Mouse (Mus musculus) MN1 (cell line): ENCODE data around the gene Atp8b3.

Experiments used
- DNase-seq: peaks from one replicate; pipeline ENCODE4 v3.0.0-alpha.2; 2016; ENCODE audit warnings: low spot score

Atp8b3 gene

GRCm38 (mm10) chr10:80568876-80569275 is 30.0 kb upstream of the Atp8b3 start:
- no peak for DNase-seq

- DNase-seq = peak; percentile 84
Observed at GRCm38 (mm10) chr10:80566375-80567092, 27.6 kb upstream of the Atp8b3 start.

DNA sequence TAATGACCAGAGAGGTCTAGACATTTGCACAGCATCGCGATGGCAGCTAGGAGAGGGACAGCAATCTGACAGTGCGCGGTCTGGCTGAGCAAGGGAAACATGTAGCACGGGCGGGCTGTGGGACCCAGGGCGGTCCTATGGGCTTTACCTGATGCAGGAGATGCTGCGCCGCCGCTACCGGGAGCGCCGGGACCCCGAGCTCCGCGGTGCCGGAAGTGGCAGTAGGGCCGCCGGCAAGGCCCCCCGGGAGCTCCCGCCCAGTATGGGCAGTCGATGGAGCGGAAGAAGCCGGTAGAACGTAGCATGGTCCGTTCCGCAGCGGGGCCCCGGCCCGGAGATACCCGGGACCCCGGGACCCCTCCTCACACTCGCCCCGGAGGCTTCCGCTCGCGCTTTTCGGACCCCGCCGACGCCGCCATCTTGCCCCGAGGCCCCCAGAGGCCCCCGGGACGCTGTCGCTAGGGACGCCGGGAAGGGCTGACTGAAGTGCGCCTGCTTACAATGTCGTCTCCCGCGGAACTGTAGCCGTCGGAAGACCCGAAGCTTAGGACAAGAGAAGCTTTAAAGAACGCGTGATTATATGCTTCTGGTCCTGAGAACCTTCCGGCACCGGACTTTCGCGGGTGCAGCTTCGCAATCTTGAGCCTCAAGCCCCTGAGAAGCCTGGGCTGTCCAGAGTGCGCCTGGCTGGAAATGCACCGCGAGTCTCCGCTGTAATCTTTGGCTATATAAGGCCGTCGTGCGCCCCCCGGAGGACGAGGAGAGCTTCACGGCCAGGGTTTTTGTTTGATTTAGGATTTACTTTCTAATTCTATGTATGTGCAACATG is 22.4 kb upstream of the Atp8b3 start, which contains the start of gene Rexo1:
TSS of gene Rexo1 (minus strand) at position 445 of the 829 bp plus-strand sequence.
- peak; percentile 94 for DNase-seq

GRCm38 (mm10) chr10:80560621-80561020 is 21.7 kb upstream of the Atp8b3 start:
- DNase-seq = no peak

DNA sequence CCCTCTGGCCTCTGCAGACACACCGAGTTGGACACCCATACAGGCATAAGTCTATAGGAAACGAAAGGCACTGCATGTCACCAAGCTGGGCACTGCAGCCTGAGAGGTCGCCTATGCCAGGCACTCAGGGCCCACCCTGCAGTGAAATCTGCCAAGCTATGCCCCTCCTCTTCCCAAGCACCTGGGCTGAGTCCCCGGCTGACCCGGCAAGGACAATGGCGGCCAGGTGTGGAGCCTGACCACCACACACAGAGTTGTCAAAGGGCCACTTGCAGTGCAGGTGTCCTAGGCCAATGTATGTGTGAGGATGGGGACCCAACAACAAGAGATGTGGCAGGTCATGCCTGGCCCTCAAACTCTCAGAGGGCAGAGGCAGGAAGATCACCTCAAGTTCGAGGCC is 20.5 kb upstream of the Atp8b3 start:
- no peak for DNase-seq

GRCm38 (mm10) chr10:80557346-80557965 is 18.5 kb upstream of the Atp8b3 start:
- DNase-seq = peak; percentile 85

DNA sequence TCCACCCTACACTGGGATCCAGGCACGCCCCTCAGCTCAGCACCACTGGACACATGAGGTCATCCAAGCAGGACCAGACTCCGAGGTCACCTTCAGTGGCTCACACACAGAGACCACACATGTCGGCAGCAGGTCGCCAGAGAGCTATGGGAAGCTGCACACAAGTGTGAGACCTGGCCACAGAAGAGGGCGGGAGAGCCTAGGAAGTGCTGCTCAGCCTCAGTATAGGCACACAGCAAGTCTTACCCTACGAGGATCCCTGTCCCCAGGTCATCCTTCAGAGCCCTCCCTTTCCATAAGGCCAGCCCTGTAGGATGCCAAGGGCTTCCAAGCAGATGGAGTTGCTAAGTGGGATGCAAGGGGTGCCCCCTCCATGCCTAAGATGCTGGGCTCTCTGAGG is 15.1 kb upstream of the Atp8b3 start:
- no peak for DNase-seq

DNA sequence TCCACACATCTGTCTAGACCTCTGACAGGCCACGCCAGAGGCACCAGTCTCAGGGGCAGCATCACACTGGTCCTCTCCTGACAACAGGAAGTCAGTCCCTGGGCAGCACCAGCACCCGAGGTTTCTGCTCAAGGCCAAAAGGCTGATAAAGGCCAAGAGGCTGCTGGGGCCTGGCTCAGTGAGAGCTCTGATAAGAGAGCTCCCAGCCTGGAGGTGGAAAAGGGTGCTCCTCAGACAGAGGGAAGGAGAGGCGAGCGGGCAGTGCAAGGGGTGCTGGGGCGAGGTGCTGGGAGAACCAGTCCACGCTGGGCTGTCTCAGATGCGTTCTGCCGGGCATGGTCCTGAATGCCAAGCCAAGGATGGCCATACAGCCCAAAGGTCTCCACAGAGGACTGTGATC is 14.7 kb upstream of the Atp8b3 start:
- DNase-seq = no peak

GRCm38 (mm10) chr10:80552364-80552763 is 13.4 kb upstream of the Atp8b3 start:
- DNase-seq = no peak

DNA sequence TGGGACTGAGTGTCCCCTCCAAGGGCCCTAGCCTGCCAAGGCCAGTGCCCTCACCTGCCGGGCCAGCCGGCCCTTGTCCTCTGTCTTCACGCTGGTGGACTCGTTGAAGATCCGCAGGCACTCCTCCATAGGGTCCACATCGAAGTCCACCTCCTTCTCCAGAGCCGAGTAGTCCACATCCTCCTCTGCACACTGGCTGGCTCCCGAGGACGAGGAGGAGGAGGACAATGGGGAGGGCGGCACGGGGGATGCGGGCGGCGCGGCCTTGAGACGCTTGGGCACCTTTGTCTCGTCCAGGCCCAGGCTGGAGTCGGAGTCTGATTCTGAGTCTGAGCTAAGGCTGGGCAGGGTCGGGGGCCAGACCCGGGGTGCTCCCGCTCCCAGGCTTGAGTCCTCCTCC is 10.4 kb upstream of the Atp8b3 start:
- no peak for DNase-seq

GRCm38 (mm10) chr10:80548428-80549006 is 9.6 kb upstream of the Atp8b3 start:
- peak; percentile 80 for DNase-seq

GRCm38 (mm10) chr10:80547539-80547938 is 8.6 kb upstream of the Atp8b3 start:
- DNase-seq = no peak

DNA sequence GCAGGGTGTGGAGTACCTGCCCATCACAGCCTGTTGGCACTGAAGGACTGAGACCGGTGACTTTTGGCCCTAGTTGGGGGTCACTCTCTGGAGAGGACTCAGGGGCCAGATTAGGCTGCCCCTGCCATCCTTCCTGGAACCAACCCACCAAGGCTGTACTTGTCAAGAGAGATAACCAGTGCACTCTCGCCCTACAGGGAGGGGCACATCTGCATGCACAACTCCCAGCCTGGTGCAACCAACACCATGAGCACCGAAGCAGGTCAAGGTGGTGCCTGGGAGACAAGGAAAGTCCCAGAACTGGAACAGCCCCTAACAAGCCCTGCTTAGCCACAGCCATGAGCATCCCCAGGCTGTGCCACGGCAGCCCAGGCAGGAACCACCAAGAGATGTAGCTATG is 8.0 kb upstream of the Atp8b3 start:
- no peak for DNase-seq

- no peak for DNase-seq
Observed at GRCm38 (mm10) chr10:80545590-80545989, 6.7 kb upstream of the Atp8b3 start.

- DNase-seq = no peak
Observed at GRCm38 (mm10) chr10:80543873-80544272, 4.9 kb upstream of the Atp8b3 start.

- peak; percentile 39 for DNase-seq
Observed at GRCm38 (mm10) chr10:80539493-80539892, 569 bp upstream of the Atp8b3 start.

DNA sequence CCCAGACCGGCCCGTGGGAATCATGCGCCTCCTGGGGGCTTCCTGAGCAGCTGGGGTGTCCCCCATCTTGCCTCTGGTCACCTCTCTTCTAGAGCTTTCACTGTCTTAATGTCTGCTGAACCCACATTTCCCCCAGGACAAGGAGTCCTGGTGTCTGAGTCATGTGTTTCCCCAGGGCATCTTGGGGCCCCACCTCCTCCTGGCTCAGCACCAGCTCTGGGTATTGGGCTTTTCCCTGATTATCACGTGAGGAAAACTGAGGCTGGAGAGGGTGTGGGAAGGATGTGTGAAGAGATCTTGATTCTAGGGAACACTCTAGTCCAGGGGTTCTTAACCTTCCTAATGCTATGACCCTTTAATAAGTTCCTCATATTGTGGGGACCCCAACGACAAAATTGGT is 744 bp downstream of the Atp8b3 start:
- peak; percentile 70 for DNase-seq

GRCm38 (mm10) chr10:80535711-80536110 is 3.2 kb downstream of the Atp8b3 start:
- DNase-seq = no peak

GRCm38 (mm10) chr10:80535071-80535470 is 3.9 kb downstream of the Atp8b3 start:
- no peak for DNase-seq

- DNase-seq = peak; percentile 29
Observed at GRCm38 (mm10) chr10:80533704-80534103, 5.2 kb downstream of the Atp8b3 start.

DNA sequence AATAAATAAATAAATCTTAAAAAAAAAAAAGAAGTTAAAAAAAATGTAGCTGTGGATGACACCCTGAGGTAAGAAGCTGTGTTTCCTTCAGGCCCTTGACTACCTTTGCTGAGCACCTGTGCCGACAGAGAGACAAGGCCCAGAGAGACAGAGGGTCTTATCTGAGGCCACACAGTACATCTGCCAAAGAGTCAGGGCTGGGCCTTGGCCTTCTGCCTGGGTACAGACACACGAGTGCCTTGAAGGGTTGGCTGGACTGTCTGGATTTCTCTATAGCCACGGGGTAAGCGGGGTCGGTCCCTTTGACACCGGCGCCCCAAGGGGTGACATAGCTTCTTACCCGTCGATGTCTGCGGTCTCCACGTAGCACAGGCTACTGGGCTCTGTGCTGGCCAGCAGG is 6.1 kb downstream of the Atp8b3 start:
- DNase-seq = no peak

GRCm38 (mm10) chr10:80526172-80526571 is 12.8 kb downstream of the Atp8b3 start:
- DNase-seq = no peak
